Mouse (Mus musculus) adrenal gland, adult 18-20 months (tissue): ENCODE measurements at regions not wholly inside any gene's neighbourhood (a gene's known extent, or its start where the extent isn't known, plus 50 kb on each side); places are given as distances from the start of the nearest gene placed in this dataset.

Experiments
- DNase-seq, 2 experiments: peaks; one replicate each; pipeline ENCODE4 v3.0.0; 2021 to 2022; ENCODE audit warnings: low spot score in 2 of 2

DNA sequence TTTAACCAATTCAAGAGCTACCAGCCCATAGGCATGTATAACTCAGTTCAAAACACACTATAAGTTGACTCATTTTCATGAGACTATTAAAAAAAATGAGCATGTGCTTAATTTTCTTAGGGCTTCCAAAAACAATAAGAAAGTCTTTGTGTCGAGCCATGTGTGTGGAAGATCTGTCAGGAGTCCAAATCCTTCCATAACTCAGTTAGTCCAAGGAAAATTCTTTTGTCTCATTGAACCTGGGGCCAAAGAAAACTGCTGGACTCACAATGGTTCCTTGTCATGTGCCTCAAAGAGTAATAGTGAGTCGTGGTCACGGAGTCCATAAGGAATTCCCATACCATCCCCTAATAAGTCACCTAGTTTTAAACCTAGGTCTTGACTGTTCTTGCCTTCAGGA is 199.0 kb upstream of the Gm21798 start:
- DNase-seq, result no peak

DNA sequence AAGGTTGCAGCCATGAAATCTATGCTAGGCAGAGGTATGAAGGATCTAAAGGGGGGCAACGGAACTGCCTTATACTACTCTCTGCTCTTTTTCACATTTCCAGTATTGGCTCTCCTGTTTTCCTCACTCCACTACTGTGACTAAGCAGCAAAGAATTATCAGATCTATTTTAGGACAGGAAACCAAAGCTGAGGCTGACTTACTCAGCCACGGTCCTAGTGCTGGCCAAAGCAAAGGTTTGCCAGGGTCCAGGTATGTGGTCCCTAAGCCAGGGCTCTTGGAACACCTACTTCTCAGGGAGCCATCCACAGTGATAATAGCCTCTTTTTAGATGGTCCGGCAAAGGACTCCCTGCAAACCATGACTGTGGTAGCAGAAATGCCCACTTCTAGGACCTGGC is 195.6 kb upstream of the Gm21798 start:
- no peak for DNase-seq

DNA sequence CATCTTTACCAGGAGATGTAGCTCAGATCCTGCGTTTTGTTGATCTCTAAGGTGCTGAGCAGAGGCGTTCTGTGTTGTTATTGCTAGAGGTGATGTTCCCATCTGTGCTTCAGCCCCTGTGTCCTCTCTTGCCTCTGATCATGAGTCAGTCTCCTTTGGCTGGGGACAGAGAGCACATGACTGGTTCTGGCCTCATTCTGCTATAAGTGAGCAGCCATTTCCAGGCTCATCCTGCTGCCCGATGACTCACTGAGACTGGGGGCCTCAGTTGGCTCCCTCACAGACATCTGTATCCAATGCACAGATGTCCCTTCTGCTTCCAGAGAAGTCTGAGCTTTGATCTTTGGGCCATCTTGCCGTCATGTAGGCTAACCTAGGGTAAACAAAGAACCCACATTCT is 194.9 kb upstream of the Gm21798 start:
- DNase-seq, result no peak

DNA sequence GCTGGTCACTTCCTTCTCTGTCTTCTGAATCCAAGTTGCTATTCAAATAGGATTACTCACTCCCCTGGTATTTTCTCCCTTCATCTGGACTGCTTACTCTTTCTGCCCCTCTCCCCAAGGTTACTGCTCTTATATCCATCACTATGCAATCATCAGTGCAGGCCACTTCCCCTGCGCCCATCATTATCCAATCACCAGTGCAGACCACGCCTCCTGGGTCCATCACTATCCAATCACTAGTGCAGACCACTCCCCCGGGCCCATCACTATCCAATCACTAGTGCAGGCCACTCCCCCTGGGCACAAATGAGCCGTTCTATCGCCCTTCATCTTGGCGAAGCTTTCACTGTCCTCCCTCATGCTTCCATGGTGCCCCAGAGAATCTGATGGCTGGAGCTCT is 191.1 kb upstream of the Gm21798 start:
- no peak for DNase-seq

DNA sequence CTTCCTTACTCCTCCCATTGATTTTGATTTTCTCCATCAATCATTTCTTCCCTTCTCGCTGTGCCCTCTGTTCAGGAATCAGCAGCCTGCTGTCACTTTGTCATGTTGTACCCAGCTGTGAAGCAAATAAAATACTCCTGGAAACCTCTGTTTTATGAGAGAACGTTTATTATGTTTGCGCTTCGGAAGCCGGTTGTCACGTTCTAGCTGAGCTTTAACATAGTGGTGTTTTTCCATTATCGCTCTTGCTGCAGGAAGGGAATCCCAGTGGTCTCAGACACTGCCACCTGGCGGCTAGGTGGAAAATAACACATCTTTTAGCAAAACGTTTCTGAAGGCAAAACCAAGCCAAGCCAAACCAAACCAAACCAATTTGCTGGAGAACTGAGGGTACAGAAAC is 190.2 kb upstream of the Gm21798 start:
- DNase-seq, result peak; percentile 76 to 77
